Mouse (Mus musculus): ENCODE measurements around the gene Mki67.

GRCm38 (mm10) chr7:135651831-135652511, 64.2 kb downstream of the Mki67 start:
- TF ChIP-seq CTCF (IDR thresholded peaks at IDR 0.05; ENCODE audit: low read depth) (no peak), EP300 (IDR thresholded peaks at IDR 0.05; ENCODE audit: low read depth) (no peak)

All from liver, embryonic 14.5 days (tissue).